Mouse (Mus musculus) G1E (cell line): ENCODE measurements around the gene Erbb4.

ENCODE experiments used
- CTCF ChIP-seq: IDR thresholded peaks from 2 replicates; pipeline ENCODE4 v1.5.1; 2012; ENCODE audit warnings: low read depth, low read length, inconsistent platforms, mixed read lengths
- GATA1 ChIP-seq: IDR thresholded peaks from 2 replicates; pipeline ENCODE4 v1.6.1; 2012; ENCODE audit warnings: borderline replicate concordance, low read length, inconsistent platforms, mixed read lengths
- GATA2 ChIP-seq: IDR thresholded peaks from 2 replicates; pipeline ENCODE4 v1.6.1; 2012; ENCODE audit warnings: low read depth, low read length, inconsistent platforms, borderline replicate concordance
- TAL1 ChIP-seq: conservative IDR thresholded peaks from 2 replicates; pipeline ENCODE4 v1.6.1; 2012; ENCODE audit warnings: low read depth, low read length, inconsistent platforms, mixed read lengths

DNA sequence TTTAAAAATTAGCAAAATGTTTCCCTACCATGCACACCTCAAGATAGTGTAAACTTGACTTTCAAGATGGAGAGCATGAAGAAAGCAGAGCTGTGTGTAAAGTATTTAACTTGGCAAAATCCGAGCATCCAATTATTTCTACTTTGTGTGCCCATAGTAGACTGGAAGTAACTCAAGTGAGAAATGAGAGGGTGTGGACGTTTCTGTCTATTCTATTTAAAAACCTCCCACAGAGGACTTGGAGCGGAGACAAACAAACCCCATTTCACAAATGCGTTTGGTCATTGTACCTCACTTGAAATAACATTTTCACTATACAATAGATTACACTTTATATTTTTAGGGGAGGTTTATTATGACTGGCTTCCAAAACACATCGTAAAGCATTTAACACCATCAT lies 832.0 kb downstream of the Erbb4 start:
- TF ChIP-seq CTCF: no peak
- no peak for TF ChIP-seq GATA1
- TF ChIP-seq TAL1: no peak
- no peak for TF ChIP-seq GATA2
